ENCODE assay signal across 8 mouse cellular contexts in the genomic region with DNA sequence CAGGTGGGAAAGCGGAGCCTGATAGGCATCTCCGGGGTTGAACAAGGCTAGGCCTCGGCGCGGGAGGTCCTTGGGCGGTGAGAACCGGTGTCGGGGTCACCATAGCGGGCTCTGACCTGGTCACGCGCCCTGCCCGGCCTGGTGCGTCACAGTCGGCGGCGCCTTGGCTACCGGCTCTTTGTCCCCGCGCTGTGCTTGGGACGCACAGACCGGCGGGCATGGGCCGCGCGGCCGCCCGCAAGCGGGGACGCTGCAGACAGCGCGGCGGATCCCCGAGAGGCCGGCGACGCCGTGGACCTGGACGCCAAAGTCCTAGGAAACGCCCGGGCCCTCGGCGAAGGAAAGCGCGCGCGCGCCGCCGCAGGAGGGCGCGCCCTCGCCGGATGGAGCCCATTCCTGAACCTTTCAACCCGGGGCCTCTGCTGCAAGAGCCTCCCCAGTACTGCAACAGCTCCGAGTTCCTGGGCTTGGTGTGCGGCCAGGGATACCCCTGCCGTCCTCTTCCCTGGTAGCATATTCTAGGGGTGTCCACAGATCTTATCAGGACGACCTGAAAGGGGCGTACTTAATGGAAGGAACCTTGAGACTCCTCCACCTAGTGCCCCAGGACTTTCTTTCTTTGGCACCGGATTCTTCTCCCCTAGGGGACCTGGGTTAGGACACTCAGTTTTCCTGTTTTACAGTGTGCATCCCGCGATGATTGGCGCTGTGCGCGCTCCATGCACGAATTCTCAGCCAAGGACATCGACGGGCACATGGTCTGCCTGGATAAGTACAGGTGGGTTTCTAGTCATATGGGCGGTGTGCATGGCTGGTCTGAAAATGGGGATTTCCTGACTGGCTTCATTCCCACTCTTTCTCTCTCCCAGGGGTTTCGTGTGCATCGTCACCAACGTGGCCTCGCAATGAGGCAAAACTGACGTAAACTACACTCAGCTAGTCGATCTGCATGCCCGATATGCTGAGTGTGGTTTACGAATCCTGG. TPM values are rescaled to one million over a fixed set of nuclear protein-coding genes. Genes with fewer than 3 reads are reported as not detected.
A peak's percentile ranks its signal among the peaks of the same experiment; 100 is the strongest.
DNase-seq lines count a peak whose midpoint lies in the region; ATAC-seq lines count a peak whose summit lies in the region.

No protein-coding gene starts in this region.

- peaks cover 26% of the 10 kb centered on the region for H3K4me1 ChIP-seq in hindbrain, embryonic 12.5 days
- H3K4me1 ChIP-seq in megakaryocyte, embryonic 14.5 days: peaks cover 80% of the 10 kb centered on the region

- intact Hi-C loops in left cerebral cortex, postnatal 25 days (cut with DNase I): loop anchor here (1.0 to 5.0 kb wide), 2 partner anchors 61 to 67 kb away; a partner anchor contains a TSS

- H3K9ac ChIP-seq in hindbrain, embryonic 12.5 days: peak overlapping the region; percentile 91

- peak; percentile 51 for ATAC-seq in hindbrain, embryonic 12.5 days (ENCODE audit: low FRiP score)

- peak overlapping the region; percentile 71 for H3K4me2 ChIP-seq in hindbrain, embryonic 12.5 days (replicated peaks)

- H3K27ac ChIP-seq in hindbrain, embryonic 12.5 days: peak overlapping the region; percentile 97

- peak; percentile 68 for DNase-seq in ZHBTc4 (ENCODE audit: low read depth, low spot score)
- DNase-seq in cerebellum, adult 9-11 months: peak; percentile 78
- peak; percentile 38 to 44 for DNase-seq in frontal cortex, postnatal 25 days (ENCODE audit: low spot score in 2 of 2)
- peak; percentile 43 to 59 for DNase-seq in left cerebral cortex, postnatal 25 days (ENCODE audit: low spot score in 2 of 2)
- peak; percentile 59 for DNase-seq in right cerebral cortex, postnatal 4 days
- DNase-seq in retina, postnatal 1 day: no peak

- peak overlapping the region; percentile 87 for H3K4me3 ChIP-seq in hindbrain, embryonic 12.5 days
- peak overlapping the region; percentile 97 for H3K4me3 ChIP-seq in megakaryocyte, embryonic 14.5 days (replicated peaks)

- H3K27me3 ChIP-seq in hindbrain, embryonic 12.5 days: no peaks in the 10 kb centered on the region
- no peaks in the 10 kb centered on the region for H3K27me3 ChIP-seq in megakaryocyte, embryonic 14.5 days (replicated peaks)

- H3K9me3 ChIP-seq in hindbrain, embryonic 12.5 days (replicated peaks): no peaks in the 10 kb centered on the region
- H3K9me3 ChIP-seq in megakaryocyte, embryonic 14.5 days: no peaks in the 10 kb centered on the region

- peaks cover 35% of the 10 kb centered on the region for H3K36me3 ChIP-seq in hindbrain, embryonic 12.5 days
- H3K36me3 ChIP-seq in megakaryocyte, embryonic 14.5 days (replicated peaks; ENCODE audit: low read length): peaks cover 52% of the 10 kb centered on the region

- 2% methylated on average over 76 of the region's 77 CpGs for WGBS in hindbrain, embryonic 12.5 days

RNA-seq across cellular contexts. Expression of a gene that starts 7.2 kb away (rescaled TPM):
- polyA plus RNA-seq in hindbrain, embryonic 12.5 days (2016; fragmentation: Nextera tagmentation; extraction: Ambion mirVana): 449 and 484 TPM in 2 replicates
- total RNA-seq in left cerebral cortex, postnatal 25 days (2021): 100 to 1,000 TPM; 504 to 528 TPM
- polyA plus RNA-seq in megakaryocyte, embryonic 14.5 days (2012; ENCODE audit: insufficient read depth, low replicate concordance): 3,942 and 9,172 TPM in 2 replicates

RNA-seq across cellular contexts. Expression of a gene that starts 14.5 kb away (rescaled TPM):
- polyA plus RNA-seq in hindbrain, embryonic 12.5 days (2016; fragmentation: Nextera tagmentation; extraction: Ambion mirVana): 163 and 171 TPM in 2 replicates
- total RNA-seq in left cerebral cortex, postnatal 25 days (2021): 10 to 100 TPM; 71.3 to 74.8 TPM
- polyA plus RNA-seq in megakaryocyte, embryonic 14.5 days (2012; ENCODE audit: insufficient read depth, low replicate concordance): 147 and 260 TPM in 2 replicates

RNA-seq across cellular contexts. Expression of a gene that starts 37.7 kb away (rescaled TPM):
- polyA plus RNA-seq in hindbrain, embryonic 12.5 days (2016; fragmentation: Nextera tagmentation; extraction: Ambion mirVana): 8.7 and 8.9 TPM in 2 replicates
- 1 to 10 TPM; 3.6 to 4.0 TPM for total RNA-seq in left cerebral cortex, postnatal 25 days (2021)
- 375 and 477 TPM in 2 replicates for polyA plus RNA-seq in megakaryocyte, embryonic 14.5 days (2012; ENCODE audit: insufficient read depth, low replicate concordance)

RNA-seq across cellular contexts. Expression of a gene that starts 51.2 kb away (rescaled TPM):
- polyA plus RNA-seq in hindbrain, embryonic 12.5 days (2016; fragmentation: Nextera tagmentation; extraction: Ambion mirVana): 15.1 TPM in 2 replicates
- total RNA-seq in left cerebral cortex, postnatal 25 days (2021): 10 to 100 TPM; 17.8 to 17.9 TPM
- polyA plus RNA-seq in megakaryocyte, embryonic 14.5 days (2012; ENCODE audit: insufficient read depth, low replicate concordance): 151 and 347 TPM in 2 replicates

RNA-seq across cellular contexts. Expression of a gene that starts 57.8 kb away (rescaled TPM):
- 6.9 and 7.7 TPM in 2 replicates for polyA plus RNA-seq in hindbrain, embryonic 12.5 days (2016; fragmentation: Nextera tagmentation; extraction: Ambion mirVana)
- total RNA-seq in left cerebral cortex, postnatal 25 days (2021): 10 to 100 TPM; 10.9 to 12.3 TPM
- 47.4 and 62.2 TPM in 2 replicates for polyA plus RNA-seq in megakaryocyte, embryonic 14.5 days (2012; ENCODE audit: insufficient read depth, low replicate concordance)

Comparison
In these comparisons a context has a peak if more than half of its experiments do, and no peak if none do; other contexts are left out.
1. RNA of a gene that starts 37.7 kb away (polyA plus RNA-seq): 375 to 477 TPM in megakaryocyte, embryonic 14.5 days; 8.7 to 8.9 TPM in hindbrain, embryonic 12.5 days; every median in the first group is over 10 times any median in the second.